Mouse (Mus musculus): ENCODE measurements at regions not wholly inside any gene's neighbourhood (a gene's known extent, or its start where the extent isn't known, plus 50 kb on each side); places are given as distances from the start of the nearest gene placed in this dataset.

DNA sequence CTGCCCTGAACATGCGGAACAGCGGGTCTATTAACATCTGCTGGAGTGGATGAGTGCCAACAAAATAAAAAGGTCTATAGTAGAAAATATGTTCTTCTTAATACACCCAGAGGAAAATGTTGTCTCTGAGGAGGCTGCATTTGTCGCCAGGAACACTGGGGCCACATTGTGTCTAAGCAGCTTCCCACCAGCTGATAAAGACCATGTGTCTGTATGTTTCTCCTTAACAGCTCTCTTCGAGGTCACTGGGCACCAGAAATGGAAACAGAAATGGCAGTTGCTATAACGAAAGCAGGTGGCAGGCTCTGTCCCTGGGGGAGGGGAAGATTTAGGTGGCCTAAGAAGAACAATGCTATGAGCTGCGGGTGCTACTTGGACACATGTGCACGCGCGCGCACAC, 159.4 kb downstream of the Ly86 start:
- no peak for DNase-seq

DNA sequence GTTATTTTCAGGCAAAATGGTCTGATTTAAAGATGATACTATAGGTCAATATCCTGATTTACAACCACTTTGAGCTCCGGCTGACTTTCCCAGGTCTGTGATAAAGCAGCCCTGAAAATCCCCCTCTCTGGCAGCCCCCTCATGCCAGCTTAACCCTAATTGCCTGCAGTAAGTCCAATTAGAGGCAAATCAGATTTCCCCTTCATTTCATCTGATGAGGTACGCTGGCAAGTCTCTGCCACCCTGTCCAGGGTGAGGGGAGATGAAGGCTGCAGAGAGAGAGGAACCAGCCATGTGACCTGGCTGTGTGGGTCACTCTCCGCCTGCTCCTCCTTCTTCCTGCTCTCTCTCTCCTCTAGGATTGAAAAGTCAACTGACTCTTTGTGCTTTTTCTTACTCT, 160.6 kb downstream of the Ly86 start:
- no peak for DNase-seq

DNA sequence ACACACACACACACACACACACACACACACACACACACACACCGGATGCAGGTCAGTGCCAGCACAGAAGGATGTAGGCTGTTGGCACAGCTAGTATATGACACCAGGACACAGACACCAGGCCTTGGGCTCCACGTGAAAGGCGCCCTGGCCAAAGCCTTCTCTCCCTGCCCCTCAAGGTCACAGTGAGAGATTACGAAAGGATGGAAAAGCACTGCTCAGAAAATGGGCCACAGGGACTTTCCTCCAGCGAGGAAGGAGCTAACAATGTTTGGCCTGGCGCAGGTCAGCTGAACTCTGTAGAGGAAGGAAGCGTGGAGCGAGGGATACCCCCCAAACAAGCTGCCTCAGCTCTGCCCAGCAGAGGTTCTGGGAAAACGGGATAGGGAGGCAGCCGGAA, 161.0 kb downstream of the Ly86 start:
- no peak for DNase-seq

DNA sequence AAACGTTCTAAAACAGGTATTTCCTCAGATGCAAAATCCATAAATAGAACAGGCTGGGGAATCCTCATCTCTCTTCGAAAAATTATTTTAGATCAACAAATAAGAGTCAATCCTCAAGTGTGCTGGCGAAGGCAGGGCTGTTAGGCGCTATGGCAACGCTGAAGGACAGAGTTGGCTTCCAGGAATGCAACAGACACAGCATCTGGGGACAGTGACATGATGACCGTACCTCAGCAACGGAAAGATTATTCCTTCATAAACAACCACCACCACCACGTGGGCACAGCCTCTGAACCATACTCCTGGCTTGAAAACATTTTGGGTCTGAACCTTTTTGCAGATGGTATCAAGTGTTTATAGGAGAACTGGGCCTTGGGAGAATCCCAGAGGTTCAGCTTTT, 161.7 kb downstream of the Ly86 start:
- no peak for DNase-seq

DNA sequence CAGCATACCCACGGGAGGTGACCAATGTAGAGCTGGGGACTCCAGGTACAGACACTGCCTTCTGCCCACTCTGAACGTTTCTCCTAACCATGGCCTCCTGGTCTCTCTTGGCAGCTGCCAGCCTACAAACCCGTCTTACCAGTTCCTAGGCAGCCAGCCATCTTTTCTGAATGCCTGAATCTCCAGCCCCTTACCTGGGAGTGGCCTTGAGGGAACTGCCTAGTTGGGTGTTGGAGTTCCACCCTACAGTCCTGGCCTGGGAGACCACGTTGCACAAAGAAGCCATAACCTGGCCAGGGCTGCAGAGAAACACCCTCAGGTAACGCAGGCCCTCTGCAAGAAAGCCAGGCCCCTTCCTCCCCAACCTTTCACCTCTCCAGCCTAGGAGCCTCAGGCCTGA, 162.1 kb downstream of the Ly86 start:
- no peak for DNase-seq

DNA sequence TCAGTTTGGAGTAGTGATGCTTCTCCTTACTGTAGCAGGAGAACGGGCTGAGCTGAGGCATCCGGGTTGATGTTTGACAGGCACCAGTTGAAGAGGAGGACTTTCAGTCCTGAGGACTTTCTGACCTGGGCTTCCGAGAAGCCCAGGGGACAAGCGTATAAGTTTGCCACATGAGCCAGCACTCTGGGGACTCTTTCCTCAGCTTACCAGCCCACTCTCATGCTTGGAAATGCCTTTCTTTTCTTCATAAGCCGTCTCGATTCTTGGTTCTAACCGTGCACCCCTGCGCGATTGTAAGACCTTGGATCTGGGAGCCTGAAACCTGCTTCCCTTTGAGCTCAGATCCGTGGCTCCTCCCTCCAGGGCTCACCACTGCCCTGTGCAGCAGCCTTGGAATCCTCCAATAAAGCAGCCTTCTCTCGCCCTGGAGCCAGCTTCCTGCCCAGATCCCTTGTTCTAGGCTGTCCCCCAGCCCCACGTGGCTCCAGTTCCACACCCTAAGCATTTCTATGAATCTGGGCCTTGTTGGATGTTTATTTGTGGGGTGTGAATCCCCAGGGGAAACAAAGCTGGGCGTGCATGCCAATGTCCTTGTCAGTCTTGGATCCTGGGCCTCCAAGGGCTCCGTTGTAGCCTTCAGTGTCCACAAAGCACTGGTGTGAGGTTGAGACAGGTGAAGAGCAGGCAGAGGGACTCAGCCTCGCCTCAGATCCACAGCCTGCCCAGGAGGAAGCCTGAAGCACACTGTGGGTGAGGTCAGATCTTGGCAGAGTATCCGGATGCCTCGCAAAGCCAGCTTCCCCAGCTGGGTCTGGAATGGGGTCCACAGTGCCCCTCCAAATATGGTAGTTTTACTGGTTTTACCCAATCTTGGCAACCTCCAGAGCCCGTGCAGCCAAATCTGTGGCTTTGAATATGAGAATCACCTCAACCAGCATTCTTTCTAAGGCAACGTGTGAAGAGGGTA, 163.7 kb downstream of the Ly86 start:
- no peak for DNase-seq

DNA sequence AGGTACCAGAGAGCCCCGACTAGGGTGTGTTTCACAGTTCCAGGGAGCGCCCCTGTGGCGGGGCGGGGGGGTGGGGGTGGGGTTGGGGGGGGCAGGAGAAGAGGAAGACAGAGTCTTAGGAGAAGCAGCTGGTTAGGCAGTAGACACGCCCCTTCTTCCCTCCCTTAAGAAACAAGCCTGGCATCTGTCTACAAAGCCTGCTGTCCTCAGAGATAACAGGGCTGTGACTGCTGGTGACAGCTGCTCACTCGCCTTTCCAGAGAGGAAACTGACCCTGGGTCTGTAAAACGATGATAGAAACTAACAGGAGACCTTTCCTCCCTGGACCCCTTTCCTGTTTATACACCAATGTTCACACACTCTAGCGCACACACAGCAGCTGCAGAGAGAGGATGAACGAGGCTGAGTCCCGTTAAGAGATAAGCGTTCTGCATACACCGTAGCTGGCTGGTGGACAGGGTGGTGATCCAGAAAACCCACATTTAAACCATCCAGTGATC, 164.4 kb downstream of the Ly86 start:
- DNase-seq, result peak; percentile 30

DNA sequence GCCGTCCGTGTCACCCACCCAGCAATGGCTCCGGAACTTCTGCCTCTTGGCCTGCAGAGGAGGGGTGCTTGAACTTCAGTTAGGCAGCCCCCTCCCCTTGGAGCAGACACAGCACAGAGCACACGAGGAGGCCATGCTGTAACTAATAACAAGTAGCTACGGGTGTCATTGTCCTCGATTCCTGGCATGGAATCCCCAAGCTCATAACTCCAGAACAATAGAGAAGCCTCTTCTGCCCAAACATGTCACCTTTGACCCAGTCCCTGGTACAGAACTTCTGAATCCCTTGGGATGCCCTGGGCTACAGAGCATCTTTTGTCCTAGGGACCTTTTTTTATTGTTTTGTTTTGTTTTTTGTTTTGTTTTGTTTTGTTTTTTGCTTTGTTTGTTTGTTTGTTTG, 165.5 kb downstream of the Ly86 start:
- DNase-seq, result no peak

DNA sequence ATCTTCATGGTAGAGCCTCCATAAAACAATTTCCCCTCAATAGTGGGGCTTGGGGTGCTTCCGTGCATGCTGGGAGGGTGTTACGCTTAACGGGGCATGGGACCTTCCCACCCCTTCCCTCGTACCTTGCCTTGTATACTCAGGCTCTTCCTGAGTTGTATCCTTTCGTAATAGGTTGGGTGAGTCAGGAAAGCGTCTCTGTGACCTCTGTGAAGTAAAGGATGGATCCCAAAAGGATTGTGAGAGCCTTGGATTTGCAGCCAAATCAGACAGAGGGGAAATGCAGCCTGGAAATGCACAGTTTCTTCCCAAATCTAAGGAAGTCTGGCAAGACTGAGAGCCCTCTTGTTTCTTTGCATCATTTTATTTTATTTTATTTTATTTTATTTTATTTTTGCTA, 166.0 kb downstream of the Ly86 start:
- DNase-seq, result no peak

DNA sequence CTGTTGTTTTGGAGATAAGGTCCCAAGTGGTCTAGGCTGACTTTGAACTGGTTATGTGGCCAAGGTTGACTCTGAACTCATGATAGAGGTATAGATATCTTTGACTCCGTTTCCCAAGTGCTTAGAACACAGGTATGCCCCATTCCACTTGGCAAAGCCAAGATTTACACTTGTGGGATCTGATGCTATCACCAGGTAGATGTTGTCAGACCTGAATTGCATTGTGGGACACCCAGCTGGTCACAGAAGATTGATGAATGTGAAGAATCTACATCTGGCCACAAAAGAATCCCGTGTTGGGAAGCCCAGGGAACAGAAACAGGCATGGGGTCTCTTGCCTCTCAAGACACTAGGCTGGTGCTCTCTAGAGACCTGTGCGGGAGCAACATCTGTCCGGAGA, 166.4 kb downstream of the Ly86 start:
- no peak for DNase-seq

DNA sequence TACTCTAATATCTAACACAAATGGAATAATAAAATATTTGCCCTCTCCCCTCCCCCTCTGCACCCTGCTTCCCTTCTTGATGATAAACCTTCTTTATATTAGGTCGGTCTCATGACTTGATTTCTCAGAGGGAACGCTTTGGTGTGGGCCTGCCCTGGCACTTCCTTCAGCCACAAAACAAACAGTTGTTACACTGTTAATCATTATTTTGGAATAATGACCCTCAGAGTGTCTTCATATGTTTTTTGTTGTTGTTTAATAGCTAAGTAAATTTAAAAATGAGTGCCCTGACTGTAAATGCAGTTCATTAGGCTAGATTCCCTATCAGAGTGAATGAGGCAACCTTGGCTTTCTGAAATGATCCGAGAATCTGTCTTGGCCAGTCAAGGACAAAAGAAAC, 167.8 kb downstream of the Ly86 start:
- DNase-seq, result no peak

DNA sequence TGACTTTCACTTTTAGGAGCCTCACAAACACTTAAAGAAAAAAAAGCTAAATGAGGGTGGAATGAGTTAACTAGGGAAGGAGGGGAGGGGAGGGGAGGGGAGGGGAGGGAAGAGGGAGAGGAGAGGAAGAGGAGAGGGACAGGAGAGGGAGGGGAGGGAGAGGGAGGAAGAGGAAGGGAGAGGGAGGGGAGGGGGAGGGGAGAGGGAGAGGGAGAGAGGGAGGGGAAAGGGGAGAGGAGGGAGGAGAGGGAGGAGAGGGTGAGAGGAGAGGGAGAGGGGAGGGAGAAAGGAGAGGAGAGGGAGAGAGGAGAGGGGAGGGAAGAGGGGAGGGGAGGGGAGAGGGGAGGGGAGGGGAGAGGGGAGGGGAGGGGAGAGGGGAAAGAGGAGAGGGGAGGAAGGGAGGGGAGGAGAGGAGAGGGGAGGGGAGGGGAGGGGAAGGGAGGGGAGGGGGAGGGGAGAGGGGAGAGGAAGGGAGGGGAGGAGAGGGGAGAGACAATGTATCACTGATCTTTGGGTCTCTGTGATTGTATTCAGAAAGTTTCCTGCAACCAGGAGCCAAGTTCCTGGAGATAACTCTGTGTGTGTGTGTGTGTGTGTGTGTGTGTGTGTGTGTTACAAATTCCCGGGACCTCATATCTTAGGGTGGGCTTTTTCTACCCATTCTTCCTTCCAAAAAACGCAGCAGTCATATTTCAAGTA, 168.3 kb downstream of the Ly86 start:
- no peak for DNase-seq

DNA sequence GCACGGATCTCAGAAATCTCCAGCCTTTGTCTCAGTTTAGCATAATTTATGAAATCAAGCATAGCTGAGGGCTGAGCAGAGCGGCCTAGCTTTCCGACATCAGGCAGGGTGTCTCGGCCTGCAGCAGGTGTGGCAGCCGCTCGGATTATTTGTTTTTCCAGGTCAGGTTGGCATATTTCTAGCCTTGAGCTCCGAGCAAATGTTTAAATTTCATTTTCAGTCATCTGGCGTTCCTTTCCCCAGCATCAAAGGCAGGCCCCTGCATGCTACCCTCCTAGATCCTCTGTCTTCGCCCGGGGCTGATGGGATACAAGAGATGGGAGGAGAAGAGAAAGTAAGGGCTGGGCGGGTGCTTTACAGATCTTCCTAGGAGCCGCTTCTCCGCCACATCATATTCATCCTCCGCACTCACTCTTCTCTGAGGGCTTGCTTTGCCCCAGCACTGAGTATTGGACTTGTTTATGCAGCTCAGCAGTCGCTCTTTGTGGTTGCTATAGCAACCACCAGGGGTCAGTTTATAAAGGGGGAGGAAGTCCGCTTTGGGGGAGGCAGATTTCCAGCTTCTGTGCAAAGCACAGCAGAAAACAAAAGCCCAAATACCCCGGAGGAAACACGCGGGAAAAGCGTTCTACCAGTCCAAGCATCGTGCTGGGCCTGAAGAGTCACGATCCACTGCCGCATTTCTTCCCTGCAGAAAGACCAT, 169.0 kb downstream of the Ly86 start:
- no peak for DNase-seq

DNA sequence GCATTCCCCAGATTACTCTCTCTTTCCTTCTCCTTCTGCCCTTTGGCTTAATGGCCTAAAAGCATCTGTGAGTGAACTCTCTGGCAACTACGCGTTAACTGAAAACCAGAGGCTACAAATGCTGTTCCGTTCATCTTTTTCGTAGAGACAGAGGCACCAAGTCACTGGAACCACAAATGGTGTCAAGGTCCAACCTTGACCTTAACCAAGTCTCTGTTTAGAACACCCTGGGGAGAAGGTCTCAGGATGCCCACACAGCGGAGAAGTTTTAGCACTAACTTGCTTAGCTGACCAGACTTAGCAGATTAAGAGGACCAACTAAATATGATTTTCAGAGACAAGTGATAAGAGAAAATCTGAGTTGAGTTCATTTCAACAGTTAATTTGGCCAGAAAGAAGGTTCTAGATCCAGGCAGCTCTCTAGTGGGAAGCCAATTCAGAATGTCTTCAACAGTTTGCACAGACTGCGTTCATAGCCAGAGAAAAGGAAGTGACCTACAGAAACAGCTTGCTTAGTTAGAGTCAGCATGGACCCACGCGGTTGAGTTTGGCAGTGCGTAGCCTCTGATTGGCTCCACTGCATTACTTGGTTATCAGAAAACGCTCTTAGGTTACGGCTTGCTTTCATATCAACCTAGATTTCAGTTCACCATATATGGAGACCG, 169.8 kb downstream of the Ly86 start:
- DNase-seq, result no peak

DNA sequence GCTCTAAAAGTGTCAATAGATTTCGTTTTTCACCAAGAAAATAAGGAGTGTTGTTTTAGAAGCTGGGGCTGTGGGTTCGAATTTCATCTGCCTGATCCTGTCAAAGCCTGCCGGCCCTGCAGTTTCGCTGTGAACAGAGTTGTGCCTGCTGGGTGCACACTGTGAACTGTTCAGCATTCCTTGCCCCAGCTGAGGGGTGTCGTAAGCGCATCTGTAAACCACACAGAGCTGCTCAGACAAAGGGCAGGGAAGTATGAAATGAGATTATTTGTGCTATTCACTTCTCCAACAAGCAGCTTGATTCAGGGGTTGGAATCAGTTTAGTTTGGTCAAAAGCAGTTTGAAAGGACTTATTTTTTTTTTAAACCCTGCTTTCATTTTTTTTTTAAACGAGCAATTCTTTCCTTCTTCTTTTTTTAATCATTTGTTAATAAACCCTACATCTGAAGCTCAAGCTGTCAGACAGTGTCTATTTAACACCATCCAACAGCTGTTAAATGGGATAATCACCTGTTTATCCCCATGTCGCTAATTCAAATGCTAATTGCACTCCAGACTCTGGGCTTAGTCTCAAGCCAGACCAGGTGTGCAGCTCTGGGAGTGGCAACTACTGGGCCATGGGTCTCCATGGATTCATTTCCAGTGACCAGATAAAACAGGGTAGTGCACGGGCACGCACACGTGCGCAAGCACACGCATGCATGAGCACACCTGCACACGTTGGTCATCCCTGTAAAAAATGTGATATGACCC, 172.2 kb downstream of the Ly86 start:
- DNase-seq, result no peak

DNA sequence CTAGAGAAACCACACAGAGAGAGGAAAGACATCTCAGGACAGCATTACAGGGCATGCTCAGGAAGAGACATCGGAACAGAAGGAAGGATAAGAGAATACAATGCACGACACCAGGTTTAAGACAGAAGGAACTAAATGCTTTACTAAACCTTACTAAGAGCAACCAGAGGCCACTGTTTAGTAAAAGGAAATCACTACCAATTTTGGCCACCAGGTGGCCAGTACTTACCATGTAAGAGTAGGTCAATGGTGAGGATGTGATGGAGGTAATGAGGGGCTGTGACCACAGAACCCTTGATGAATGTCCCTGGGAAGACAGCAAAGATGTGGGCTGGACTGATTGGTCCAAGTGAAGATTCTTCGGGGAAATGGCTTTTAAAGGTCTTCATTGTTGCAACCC, 174.9 kb downstream of the Ly86 start:
- DNase-seq, result peak; percentile 59

DNA sequence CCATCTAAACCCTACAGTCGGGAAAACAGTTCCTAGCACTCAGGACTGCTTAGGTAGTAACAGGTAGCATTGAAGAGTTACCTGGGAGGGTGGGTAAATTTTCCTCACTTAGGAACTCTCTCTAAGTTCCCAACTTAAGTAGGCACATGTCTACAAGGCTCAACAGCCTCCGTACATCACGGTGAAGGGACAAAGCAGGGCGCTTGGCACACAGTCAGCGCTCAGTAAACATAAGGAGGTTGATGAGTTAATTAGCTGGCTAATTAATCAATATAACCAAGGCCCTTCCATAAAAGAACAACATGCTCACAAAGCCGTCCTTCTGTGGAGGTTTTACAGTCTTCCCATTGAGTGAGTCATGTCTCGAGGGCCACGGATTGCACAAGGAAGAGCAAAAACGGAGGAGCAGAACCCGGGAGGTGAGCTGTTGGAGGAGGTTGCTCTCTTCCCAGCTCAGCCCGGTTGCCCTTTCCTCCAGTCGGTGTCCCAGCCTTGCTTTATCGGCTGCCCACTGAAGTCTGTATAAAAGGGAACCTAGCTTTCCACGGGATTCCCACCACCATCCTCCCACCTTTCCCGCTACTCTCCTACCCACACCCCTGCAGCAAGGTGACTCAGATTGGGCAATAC, 180.2 kb downstream of the Ly86 start:
- DNase-seq, result no peak

DNA sequence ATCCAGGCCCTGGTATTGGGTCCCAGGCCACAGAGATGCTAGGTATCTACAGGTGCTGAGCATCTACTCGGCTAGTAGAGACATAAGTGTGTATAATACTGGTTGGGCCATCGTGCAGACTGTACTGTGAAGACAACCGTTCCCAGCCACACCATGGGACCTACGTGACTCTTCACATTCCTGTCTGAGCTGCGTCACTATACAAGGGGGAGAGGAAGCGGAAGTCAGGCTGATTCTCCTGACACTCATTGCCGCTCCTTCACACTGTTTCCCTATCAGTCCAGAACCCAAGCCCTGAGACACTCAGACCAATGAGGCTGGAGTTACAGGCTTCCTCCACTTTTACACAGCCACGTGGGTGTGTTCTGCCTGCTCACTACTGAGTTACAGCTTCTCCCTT, 181.1 kb downstream of the Ly86 start:
- DNase-seq, result no peak

DNA sequence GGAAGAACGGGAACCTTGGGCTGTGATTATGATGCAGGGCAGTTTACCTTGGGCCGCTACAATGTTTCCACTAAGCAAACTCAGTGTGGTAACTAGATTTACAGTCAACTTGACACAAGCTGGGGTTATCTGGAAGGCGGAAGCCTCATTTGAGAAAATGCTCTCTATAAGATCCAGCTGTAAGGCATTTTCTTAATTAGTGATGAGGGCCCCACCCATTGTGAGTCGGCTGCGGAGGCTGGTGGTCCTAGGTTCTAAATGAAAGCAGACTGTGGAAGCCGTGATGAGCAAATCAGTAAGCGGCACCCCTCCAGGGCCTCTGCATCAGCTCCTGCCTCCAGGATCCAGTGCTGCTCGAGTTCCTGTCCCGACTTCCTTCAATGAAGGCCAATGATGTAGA, 183.4 kb downstream of the Ly86 start:
- no peak for DNase-seq

DNA sequence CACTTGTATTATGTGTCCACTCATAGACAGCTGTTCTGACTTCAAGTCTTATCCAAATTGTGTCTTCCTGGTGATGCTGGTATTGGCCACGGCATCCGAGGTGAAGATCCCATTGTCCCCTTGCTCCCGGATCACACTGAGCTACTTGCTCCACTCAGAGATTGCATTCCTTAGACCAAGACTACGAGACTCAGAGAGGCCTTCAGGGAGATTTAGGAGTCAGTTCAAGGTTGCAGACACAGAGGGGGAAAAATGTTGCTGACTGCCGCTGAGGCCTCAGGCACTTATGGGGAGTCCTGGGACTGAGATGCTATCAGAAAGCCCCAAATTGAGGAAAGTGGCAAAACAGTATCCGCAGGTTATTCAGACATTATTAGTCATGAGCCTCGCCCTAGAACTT, 183.9 kb downstream of the Ly86 start:
- no peak for DNase-seq

DNA sequence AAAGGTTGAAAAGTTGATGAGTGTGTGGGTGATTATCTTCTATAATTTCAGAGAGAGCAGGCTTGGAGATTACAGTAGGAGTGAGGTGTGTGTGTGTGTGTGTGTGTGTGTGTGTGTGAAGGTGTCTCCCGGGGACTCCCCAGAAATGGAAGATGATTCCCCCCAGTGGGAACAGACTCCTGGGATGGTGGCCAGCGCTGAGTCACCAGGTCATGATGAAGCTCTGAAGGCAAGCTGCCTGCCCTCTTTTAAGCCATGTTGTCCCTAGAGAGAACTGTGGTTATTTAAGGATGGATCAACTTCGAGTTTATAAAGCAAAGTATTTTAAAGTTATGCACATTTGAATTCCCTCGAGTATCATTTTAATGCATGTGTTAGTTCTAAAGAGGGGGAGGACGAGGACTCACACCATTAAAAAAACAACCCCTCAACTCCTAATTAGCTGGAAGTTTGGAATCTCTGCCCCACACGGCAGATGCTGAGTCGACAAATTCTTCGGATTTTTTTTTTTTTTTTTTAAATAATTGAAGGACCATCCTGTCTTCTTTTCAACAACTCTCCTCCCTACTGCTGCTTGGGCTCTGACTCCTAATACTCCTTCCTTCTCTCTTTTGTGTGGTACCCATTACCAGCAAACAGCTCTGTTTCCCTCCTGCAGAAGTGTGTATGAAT, 186.6 kb downstream of the Ly86 start:
- DNase-seq, result no peak
